Mouse (Mus musculus): ENCODE measurements around the gene Lrig1. TPM values are rescaled to one million over a fixed set of nuclear protein-coding genes. Genes with fewer than 3 reads are reported as not detected.

Lrig1 gene
- 2.8 and 3.2 TPM in 2 replicates for polyA plus RNA-seq (2012; ENCODE audit: low replicate concordance)

GRCm38 (mm10) chr6:94700067-94700491 is at the start of gene Lrig1:
Gene Lrig1 (minus strand): TSS chr6:94700158.

Other genes with a start within 250 kb of the Lrig1 start
- gene Slc25a26, start 199.8 kb downstream of the Lrig1 start, polyA plus RNA-seq (2012; ENCODE audit: low replicate concordance): 1.9 and 2.7 TPM in 2 replicates

Measured in hematopoietic multipotent progenitor cell, adult 10-12 weeks (in vitro differentiated cells).